Mouse (Mus musculus) lung, embryonic 16.5 days (tissue): ENCODE measurements at regions not wholly inside any gene's neighbourhood (a gene's known extent, or its start where the extent isn't known, plus 50 kb on each side); places are given as distances from the start of the nearest gene placed in this dataset.

ENCODE experiments used
- ATAC-seq: fragments of 200-750 bp; cut with Nextera tagmentation; 2 replicates; pipeline ENCODE4 v1.8.0; 2017; ENCODE audit warnings: low read depth, mild to moderate bottlenecking, moderate library complexity
- H3K27ac ChIP-seq: fragments of 300-500 bp; sonication (generic); 2 replicates; pipeline ENCODE4 v1.5.1; 2014; ENCODE audit warnings: mild to moderate bottlenecking, control low read depth, low read length
- H3K27me3 ChIP-seq: fragments of 300-500 bp; sonication (generic); 2 replicates; pipeline ENCODE4 v1.6.1; 2014; ENCODE audit warnings: low read depth, low read length, mixed read lengths; ENCODE audit not compliant: control insufficient read depth, insufficient read depth
- H3K36me3 ChIP-seq: fragments of 300-500 bp; sonication (generic); 2 replicates; pipeline ENCODE4 v1.6.1; 2014; ENCODE audit warnings: low read length; ENCODE audit not compliant: control insufficient read depth, insufficient read depth
- H3K4me1 ChIP-seq: fragments of 300-500 bp; sonication (generic); replicated peaks from 2 replicates; pipeline ENCODE4 v1.6.1; 2014; ENCODE audit warnings: low read length, mixed read lengths; ENCODE audit not compliant: control insufficient read depth, insufficient read depth
- H3K4me2 ChIP-seq: fragments of 300-500 bp; sonication (generic); 2 replicates; pipeline ENCODE4 v1.6.1; 2014; ENCODE audit warnings: low read depth, low read length, control low read depth
- H3K4me3 ChIP-seq: fragments of 300-500 bp; sonication (generic); 2 replicates; pipeline ENCODE4 v1.5.1; 2014; ENCODE audit warnings: mild to moderate bottlenecking, low read length, control low read depth
- H3K9ac ChIP-seq: fragments of 300-500 bp; sonication (generic); 2 replicates; pipeline ENCODE4 v1.6.1; 2014; ENCODE audit warnings: low read length, control low read depth
- H3K9me3 ChIP-seq: fragments of 300-500 bp; sonication (generic); 2 replicates; pipeline ENCODE4 v1.6.1; 2016; ENCODE audit warnings: low read length; ENCODE audit not compliant: control insufficient read depth
- WGBS: fragments of 180-500 bp; shearing (Covaris S2); extraction: QIAGEN DNeasy Blood & Tissue Kit; methylation state at CpG from one replicate; pipeline ENCODE4 v1.1.7; 2014; 5-methylcytosine and 5-hydroxymethylcytosine counted together

DNA sequence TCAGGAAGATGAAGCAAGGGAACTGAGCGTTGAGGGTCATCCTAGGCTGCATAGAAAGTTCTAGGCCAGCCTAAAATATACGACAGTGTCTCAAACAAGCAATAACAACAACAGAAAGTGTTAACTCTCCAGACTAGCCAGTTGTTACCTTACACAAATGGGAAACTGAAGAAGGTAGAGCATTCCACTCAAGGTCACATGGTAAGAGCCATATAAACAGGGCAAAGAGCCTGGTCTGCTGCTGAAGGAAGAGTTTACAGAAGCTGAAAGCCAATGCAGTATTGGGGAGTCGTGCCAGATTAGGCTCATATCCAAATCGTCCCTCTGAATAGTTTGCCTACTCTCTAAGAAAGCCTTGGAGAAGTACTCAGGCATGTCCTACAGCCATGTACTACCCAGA, 59.6 kb upstream of the Trabd2b start:
- Histone ChIP-seq H3K9me3 (no peaks in the 10 kb centered on the region), H3K27ac (no peak overlapping the region), H3K4me3 (no peak overlapping the region), H3K4me2 (no peak overlapping the region), H3K9ac (no peak overlapping the region), H3K36me3 (no peaks in the 10 kb centered on the region), H3K4me1 (no peaks in the 10 kb centered on the region), H3K27me3 (peaks cover 4% of the 10 kb centered on the region)
- 51% methylated on average over 4 of the region's 4 CpGs for WGBS
- ATAC-seq: no peak

DNA sequence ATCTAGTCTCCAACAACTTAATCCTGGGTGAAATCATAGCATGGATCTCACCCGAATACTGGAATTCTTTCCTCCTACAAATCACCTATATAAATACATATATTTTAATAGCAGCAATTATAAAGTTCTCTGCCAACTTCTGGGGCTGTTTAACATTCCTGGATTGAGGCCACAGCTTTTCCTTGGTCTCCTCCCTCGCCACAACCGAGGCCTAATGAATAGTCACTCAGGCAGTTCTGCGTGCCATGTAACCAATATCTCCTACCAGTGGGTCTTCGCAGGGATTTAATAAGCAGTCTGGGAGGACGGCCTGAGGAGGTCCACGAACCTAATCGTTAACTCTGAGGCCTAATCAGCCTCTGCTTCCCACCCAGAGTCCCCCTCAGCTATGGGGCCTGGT, 56.9 kb upstream of the Trabd2b start:
- WGBS: 71% methylated on average over 8 of the region's 8 CpGs
- ATAC-seq: no peak

DNA sequence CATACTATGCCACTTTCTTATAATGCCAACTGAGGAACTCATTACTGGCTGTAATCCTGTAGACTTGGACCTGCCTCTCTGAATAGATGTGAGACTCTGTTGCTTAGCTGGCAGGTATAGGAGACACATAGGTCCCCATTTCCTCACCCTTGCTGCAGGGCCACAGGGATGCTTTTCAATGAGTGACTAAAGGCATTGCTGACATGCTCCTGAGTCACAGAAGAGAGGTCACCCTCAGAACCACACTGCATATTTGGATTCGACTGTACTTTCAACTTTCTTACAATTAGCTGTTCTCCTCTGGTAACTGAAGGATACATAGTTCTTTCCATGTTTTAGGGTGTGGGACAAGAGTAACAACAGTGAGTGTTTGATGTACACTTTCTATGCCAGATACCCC, 55.2 kb upstream of the Trabd2b start:
- no peak overlapping the region for H3K9ac ChIP-seq
- H3K27ac ChIP-seq: no peak overlapping the region
- H3K27me3 ChIP-seq: no peaks in the 10 kb centered on the region
- no peaks in the 10 kb centered on the region for H3K36me3 ChIP-seq
- H3K9me3 ChIP-seq: no peaks in the 10 kb centered on the region
- no peak overlapping the region for H3K4me2 ChIP-seq
- no peaks in the 10 kb centered on the region for H3K4me1 ChIP-seq
- no peak for ATAC-seq
- H3K4me3 ChIP-seq: no peak overlapping the region
- 56% methylated on average over 1 of the region's 1 CpGs for WGBS

More for the DNA sequence above, 56.9 kb upstream of the Trabd2b start:
- Histone ChIP-seq H3K9me3 (no peaks in the 10 kb centered on the region), H3K27ac (no peak overlapping the region), H3K36me3 (no peaks in the 10 kb centered on the region), H3K4me1 (no peaks in the 10 kb centered on the region), H3K4me2 (no peak overlapping the region), H3K27me3 (peaks cover 4% of the 10 kb centered on the region), H3K9ac (no peak overlapping the region), H3K4me3 (no peak overlapping the region)

DNA sequence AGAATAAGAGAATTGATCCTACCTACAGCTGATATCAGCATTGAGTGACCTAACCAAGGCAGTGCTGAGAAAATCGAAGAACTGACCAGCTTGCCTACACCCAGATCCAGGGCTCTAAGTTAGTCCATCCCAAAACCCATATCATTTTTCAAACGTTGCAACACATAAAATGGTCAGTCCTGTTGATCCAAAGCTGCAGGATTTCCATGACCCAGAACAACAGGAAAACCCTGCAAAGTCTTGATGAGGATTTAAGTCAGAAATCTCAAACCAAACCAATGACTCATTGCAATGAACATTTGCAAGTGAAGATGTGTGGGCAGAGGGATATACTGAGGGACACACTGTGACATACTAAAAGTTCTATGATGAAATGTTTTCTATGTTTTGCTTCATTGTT, 53.5 kb upstream of the Trabd2b start:
- Histone ChIP-seq H3K27ac (no peak overlapping the region), H3K9ac (no peak overlapping the region), H3K36me3 (no peaks in the 10 kb centered on the region), H3K4me3 (no peak overlapping the region), H3K4me2 (no peak overlapping the region), H3K4me1 (no peaks in the 10 kb centered on the region), H3K9me3 (no peaks in the 10 kb centered on the region), H3K27me3 (no peaks in the 10 kb centered on the region)
- ATAC-seq: no peak
- WGBS: 73% methylated on average over 2 of the region's 2 CpGs
